Mouse (Mus musculus) CH12.LX (cell line): ENCODE measurements around the gene Dnajb1.

Source experiments
- CHD1 ChIP-seq: IDR thresholded peaks from 2 replicates; pipeline ENCODE4 v1.6.1; 2012; ENCODE audit warnings: low read depth, low read length, improper control_type of control experiment, inconsistent platforms
- EP300 ChIP-seq: IDR thresholded peaks from 2 replicates; pipeline ENCODE4 v1.6.1; 2011; ENCODE audit warnings: low read length, improper control_type of control experiment
- HCFC1 ChIP-seq: IDR thresholded peaks from 2 replicates; pipeline ENCODE4 v1.6.1; 2012; ENCODE audit warnings: low read depth, mild to moderate bottlenecking, inconsistent platforms, low read length, improper control_type of control experiment
- POLR2A ChIP-seq: IDR thresholded peaks from 2 replicates; pipeline ENCODE4 v1.6.1; 2011; ENCODE audit warnings: low read depth, mild to moderate bottlenecking, improper control_type of control experiment, low read length
- USF1 ChIP-seq: IDR thresholded peaks from 2 replicates; pipeline ENCODE4 v1.6.1; 2014; ENCODE audit warnings: low read depth, mild to moderate bottlenecking, inconsistent platforms, low read length, improper control_type of control experiment

DNA sequence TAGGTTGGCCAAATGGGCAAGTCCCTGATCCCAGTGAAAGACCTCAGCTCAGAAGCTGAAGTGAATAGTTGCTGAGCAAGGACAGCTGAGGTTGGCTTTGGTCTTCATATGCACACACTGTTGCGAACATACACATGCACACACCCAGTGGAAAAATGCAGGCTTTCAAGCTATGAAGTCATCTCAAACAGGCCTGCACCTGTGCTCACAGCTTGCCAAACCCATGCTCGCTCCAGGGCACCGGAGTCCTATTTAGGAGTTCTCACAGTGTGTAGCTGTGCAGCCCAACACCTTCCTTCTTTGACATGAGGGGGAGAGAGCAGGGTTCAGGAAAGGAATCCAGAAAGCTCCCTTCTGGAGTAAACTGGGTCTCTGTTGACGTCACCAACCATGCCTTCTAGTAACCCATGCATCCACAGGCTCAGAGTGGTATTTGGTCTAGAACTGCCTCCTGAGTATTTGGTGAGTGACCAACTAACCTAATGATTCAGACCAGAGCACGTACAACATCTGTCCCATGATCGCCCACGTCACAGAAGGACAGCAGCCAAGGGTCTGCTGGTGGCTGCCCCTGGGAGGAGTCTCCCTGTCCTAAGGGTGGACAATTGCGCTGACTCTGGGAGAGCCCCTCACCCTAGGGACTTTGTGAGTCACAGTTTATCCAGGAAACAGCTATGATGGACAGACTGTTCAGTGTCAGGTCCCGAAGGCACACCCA, 11.7 kb downstream of the Dnajb1 start:
- TF ChIP-seq EP300, result peak; percentile 44; the same call in 1 of the 2 replicates
- no peak for TF ChIP-seq POLR2A
- TF ChIP-seq CHD1, result no peak
- no peak for TF ChIP-seq USF1
- no peak for TF ChIP-seq HCFC1
